Mouse (Mus musculus) liver, embryonic 18 days (tissue): Measurements from ENCODE around the gene Zfp472. TPM values are rescaled to one million over a fixed set of nuclear protein-coding genes. Genes with fewer than 3 reads are reported as not detected.

Experiments used
- polyA plus RNA-seq: library from polyadenylated mRNA; depleted of rRNA; stranded (reverse); fragments of >200 nt; gene quantifications from 2 replicates; pipeline ENCODE4 v1.2.3, GENCODE M21; 2012; rRNA removed

Zfp472 gene
- 1.6 and 1.8 TPM in 2 replicates for polyA plus RNA-seq

DNA sequence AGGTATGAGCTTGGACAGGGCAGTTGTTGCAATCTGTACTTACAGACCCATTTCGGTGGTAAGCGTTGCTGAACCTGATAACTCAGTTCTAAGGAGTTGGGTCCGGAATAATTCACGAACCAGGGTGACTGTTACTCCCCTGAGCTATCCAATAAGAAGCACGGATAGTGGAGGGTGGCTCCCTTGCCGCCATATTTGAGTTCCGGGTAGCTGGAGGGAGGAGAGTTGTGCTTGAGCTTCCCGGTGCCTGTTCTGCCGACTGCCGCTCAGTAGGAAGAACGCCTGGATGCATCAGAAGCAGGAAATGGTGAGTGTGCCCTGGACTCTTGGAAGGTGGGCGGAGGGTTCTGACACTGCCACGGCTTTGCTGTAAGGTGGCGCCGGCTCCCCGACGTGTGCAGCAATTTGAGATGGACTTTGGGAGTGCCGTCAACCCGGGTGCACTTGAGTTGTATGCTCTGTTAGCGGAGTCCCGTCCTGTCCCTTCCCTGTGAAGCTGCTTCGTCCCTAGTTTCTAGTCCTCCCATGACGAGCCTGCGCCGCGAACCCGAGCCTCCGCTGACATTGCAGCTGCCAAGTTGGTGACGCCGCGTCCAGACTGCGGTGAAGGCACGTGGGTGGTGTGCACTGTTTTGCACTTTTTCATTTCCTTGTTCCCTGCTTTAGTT is at the start of gene Zfp472:
TSS of gene Zfp472 (plus strand) at position 192 of the 668 bp plus-strand sequence.

DNA sequence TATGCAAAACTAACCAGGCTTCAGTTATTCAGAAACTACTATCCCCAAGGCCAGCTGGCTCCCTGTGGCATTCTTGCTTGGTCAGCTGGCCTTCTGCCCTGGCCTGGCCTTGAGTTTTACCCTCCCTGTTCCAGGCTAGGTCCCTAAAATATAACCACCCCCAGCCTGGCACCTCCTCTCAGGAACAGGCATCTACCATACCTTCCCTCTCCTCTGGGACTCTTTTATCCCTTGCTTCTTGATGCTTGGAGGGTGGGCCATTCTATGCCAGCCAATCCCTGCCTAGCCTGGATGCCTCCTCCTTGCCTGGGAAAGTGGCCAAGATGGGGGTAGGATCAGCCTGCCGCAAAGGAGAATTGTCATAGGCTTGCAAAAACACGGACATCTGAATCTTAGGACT is 48.5 kb upstream of the Zfp472 start, which contains the start of gene Cyp4f14:
TSS of gene Cyp4f14 (minus strand) at position 212 of the 400 bp plus-strand sequence.

DNA sequence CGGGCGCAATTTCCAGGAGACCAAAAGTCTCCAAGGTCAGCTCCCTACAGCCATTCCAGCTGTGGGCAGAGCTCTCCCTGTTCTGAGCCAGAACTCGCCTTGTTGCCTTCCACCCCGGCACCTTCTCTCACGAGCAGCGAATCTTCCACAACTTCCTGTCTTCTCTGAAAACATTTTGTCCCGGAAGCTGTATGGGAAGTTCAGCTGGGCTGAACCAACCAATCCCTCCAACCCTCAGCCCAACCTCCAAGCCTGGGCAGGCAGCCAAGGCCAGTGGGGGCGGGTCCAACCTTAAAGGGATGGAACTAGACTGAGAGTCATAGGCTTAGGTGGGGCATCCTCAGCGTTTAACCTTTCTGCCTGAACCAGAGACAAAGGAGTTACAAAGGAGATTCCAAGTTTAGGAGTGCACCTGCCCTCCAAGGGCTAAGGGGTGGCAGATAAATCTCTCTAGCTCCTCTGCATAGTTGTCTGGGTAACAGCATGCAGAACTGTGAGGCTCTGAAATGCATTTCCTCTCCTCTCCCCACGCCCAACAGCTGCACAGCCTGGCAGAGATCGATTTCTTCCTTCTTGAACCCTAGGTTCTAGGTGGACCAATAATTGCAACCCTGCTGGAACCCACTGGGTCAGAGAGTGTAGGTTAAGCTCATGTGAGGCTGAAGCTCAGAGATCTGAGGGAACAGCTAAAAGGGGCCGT is 18.2 kb upstream of the Zfp472 start, which contains the start of gene Cyp4f13:
TSS of gene Cyp4f13 (minus strand) at position 188 of the 700 bp plus-strand sequence.

DNA sequence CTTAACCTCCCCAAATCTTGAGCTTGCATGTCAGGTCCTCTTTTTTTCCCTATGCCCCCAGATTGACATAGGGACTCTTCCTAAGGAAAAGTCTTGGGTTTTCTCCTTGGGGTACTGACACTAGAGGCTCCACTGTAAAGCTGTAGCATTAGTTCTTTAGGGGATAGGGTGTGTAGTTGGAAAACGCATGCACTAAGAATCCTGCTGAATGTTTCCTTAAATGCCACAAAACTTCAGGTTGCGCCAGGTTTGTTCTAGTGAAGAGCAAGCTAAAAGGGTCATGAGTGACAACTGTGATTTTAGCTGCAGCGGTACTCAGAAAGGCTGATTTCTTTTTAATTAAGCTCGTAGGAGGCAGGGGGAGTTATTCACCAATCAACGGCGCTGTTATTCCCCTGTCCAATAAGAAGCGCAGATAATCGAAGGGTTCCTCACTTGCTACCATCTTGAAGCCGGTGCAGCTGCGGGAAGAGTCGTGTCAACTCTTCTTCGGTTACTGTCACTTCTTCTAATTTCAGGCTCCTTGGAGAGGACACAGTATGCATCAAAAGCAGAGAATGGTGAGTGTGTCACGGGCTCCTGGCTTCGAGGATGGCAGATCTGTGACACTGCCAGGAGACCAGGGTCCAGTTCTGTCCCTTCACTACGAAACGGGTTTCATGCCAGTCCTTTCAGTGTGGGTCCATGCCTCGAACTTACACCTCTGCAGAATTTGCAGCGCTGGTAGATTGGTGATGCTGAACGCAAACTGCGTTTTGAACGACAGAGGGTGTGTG is 27.3 kb downstream of the Zfp472 start, which contains the start of gene Zfp952:
TSS of gene Zfp952 (plus strand) at position 431 of the 776 bp plus-strand sequence.

Other genes starting within 250 kb of the Zfp472 start
- 6.3 and 7.3 TPM in 2 replicates for gene Zfp871, start 177.5 kb upstream of the Zfp472 start, polyA plus RNA-seq
- 0.10 and 0.17 TPM in 2 replicates for gene Zfp811, start 155.9 kb upstream of the Zfp472 start, polyA plus RNA-seq
- 1.2 and 1.3 TPM in 2 replicates for gene Zfp799, start 135.6 kb upstream of the Zfp472 start, polyA plus RNA-seq
- gene Zfp870, start 74.2 kb upstream of the Zfp472 start, polyA plus RNA-seq, result 1.4 and 1.5 TPM in 2 replicates
- gene Cyp4f14, start 48.5 kb upstream of the Zfp472 start, polyA plus RNA-seq, result 0.07 and 0.25 TPM in 2 replicates
- 33.8 and 34.4 TPM in 2 replicates for gene Cyp4f13, start 18.4 kb upstream of the Zfp472 start, polyA plus RNA-seq
- 1.9 TPM in 2 replicates for gene Zfp952, start 27.3 kb downstream of the Zfp472 start, polyA plus RNA-seq
- 0.87 and 0.97 TPM in 2 replicates for gene Zfp763, start 67.6 kb downstream of the Zfp472 start, polyA plus RNA-seq
- gene 4921501E09Rik, start 102.2 kb downstream of the Zfp472 start, polyA plus RNA-seq, result not detected in 2 replicates
- gene Zfp563, start 123.5 kb downstream of the Zfp472 start, polyA plus RNA-seq, result 0.86 and 0.99 TPM in 2 replicates
- gene Morc2b, start 173.9 kb downstream of the Zfp472 start, polyA plus RNA-seq, result not detected in 2 replicates
- gene Olfr55, start 202.6 kb downstream of the Zfp472 start, polyA plus RNA-seq, result not detected in 2 replicates
- not detected in 2 replicates for gene Olfr239, start 225.5 kb downstream of the Zfp472 start, polyA plus RNA-seq